Mouse (Mus musculus): ENCODE measurements around the gene Dnajc5. TPM values are rescaled to one million over a fixed set of nuclear protein-coding genes. Genes with fewer than 3 reads are reported as not detected.

Dnajc5 gene
- 97.1 and 104 TPM in 2 replicates for polyA plus RNA-seq (2014; fragmentation: Nextera tagmentation; extraction: Ambion mirVana)

GRCm38 (mm10) chr2:181520118-181520935 is at the start of gene Dnajc5:
Gene Dnajc5, plus strand, starts transcription at chr2:181520485.
- Histone ChIP-seq H3K4me1 (replicated peaks; ENCODE audit: control insufficient read depth, insufficient read depth, low read length) (no peaks in the 10 kb centered on the region), H3K9ac (ENCODE audit: low read depth, low read length) (peak within 1 kb of the TSS; percentile 80), H3K36me3 (ENCODE audit: control insufficient read depth, insufficient read depth, low read length) (no peaks in the 10 kb centered on the region), H3K4me2 (replicated peaks; ENCODE audit: low read depth, low read length) (peak within 1 kb of the TSS; percentile 52), H3K27me3 (ENCODE audit: control insufficient read depth, insufficient read depth, low read length) (no peaks in the 10 kb centered on the region), H3K4me3 (ENCODE audit: low read depth, low read length) (peak within 1 kb of the TSS; percentile 67), H3K27ac (ENCODE audit: low read depth, low read length) (peak within 1 kb of the TSS; percentile 96), H3K9me3 (ENCODE audit: control insufficient read depth, low read length) (no peaks in the 10 kb centered on the region)
- ATAC-seq (ENCODE audit: low FRiP score) (peak; percentile 97), DNase-seq (ENCODE audit: low spot score) (peak; percentile 98)
- WGBS, result under 1% methylated on average over 72 of the region's 74 CpGs

- Histone ChIP-seq H3K4me2 (replicated peaks; ENCODE audit: low read depth, low read length) (no peak overlapping the region), H3K9me3 (ENCODE audit: control insufficient read depth, low read length) (no peaks in the 10 kb centered on the region), H3K4me3 (ENCODE audit: low read depth, low read length) (no peak overlapping the region), H3K27me3 (ENCODE audit: control insufficient read depth, insufficient read depth, low read length) (no peaks in the 10 kb centered on the region), H3K36me3 (ENCODE audit: control insufficient read depth, insufficient read depth, low read length) (no peaks in the 10 kb centered on the region), H3K4me1 (replicated peaks; ENCODE audit: control insufficient read depth, insufficient read depth, low read length) (no peaks in the 10 kb centered on the region), H3K27ac (ENCODE audit: low read depth, low read length) (no peak overlapping the region), H3K9ac (ENCODE audit: low read depth, low read length) (no peak overlapping the region)
- DNase-seq (ENCODE audit: low spot score) (no peak), ATAC-seq (ENCODE audit: low FRiP score) (no peak)
- 79% methylated on average over 5 of the region's 5 CpGs for WGBS
These were observed 49.0 kb upstream of the Dnajc5 start for GRCm38 (mm10) chr2:181471246-181471645.

GRCm38 (mm10) chr2:181472256-181472827 is 47.9 kb upstream of the Dnajc5 start:
- no peak overlapping the region for H3K4me2 ChIP-seq (replicated peaks; ENCODE audit: low read depth, low read length)
- no peaks in the 10 kb centered on the region for H3K36me3 ChIP-seq (ENCODE audit: control insufficient read depth, insufficient read depth, low read length)
- WGBS, result 65% methylated on average over 1 of the region's 1 CpGs
- no peak for DNase-seq (ENCODE audit: low spot score)
- H3K4me1 ChIP-seq (replicated peaks; ENCODE audit: control insufficient read depth, insufficient read depth, low read length), result no peaks in the 10 kb centered on the region
- H3K9me3 ChIP-seq (ENCODE audit: control insufficient read depth, low read length), result no peaks in the 10 kb centered on the region
- ATAC-seq (ENCODE audit: low FRiP score), result no peak
- H3K27ac ChIP-seq (ENCODE audit: low read depth, low read length), result no peak overlapping the region
- no peak overlapping the region for H3K9ac ChIP-seq (ENCODE audit: low read depth, low read length)
- H3K27me3 ChIP-seq (ENCODE audit: control insufficient read depth, insufficient read depth, low read length), result no peaks in the 10 kb centered on the region
- no peak overlapping the region for H3K4me3 ChIP-seq (ENCODE audit: low read depth, low read length)

- Histone ChIP-seq H3K27ac (ENCODE audit: low read depth, low read length) (no peak overlapping the region), H3K27me3 (ENCODE audit: control insufficient read depth, insufficient read depth, low read length) (no peaks in the 10 kb centered on the region), H3K9me3 (ENCODE audit: control insufficient read depth, low read length) (no peaks in the 10 kb centered on the region), H3K36me3 (ENCODE audit: control insufficient read depth, insufficient read depth, low read length) (no peaks in the 10 kb centered on the region), H3K9ac (ENCODE audit: low read depth, low read length) (no peak overlapping the region), H3K4me1 (replicated peaks; ENCODE audit: control insufficient read depth, insufficient read depth, low read length) (peaks cover 2% of the 10 kb centered on the region; the same call in 1 of the 2 replicates), H3K4me3 (ENCODE audit: low read depth, low read length) (no peak overlapping the region), H3K4me2 (replicated peaks; ENCODE audit: low read depth, low read length) (no peak overlapping the region)
- 64% methylated on average over 2 of the region's 2 CpGs for whole genome bisulfite sequencing
- ATAC-seq (ENCODE audit: low FRiP score), result no peak
- no peak for DNase-seq (ENCODE audit: low spot score)
These were observed 37.2 kb upstream of the Dnajc5 start for GRCm38 (mm10) chr2:181483120-181483519.

GRCm38 (mm10) chr2:181483562-181484318 is 36.5 kb upstream of the Dnajc5 start:
- Histone ChIP-seq H3K27me3 (ENCODE audit: control insufficient read depth, insufficient read depth, low read length) (no peaks in the 10 kb centered on the region), H3K4me2 (replicated peaks; ENCODE audit: low read depth, low read length) (no peak overlapping the region), H3K4me1 (replicated peaks; ENCODE audit: control insufficient read depth, insufficient read depth, low read length) (peaks cover 4% of the 10 kb centered on the region; the same call in 1 of the 2 replicates), H3K36me3 (ENCODE audit: control insufficient read depth, insufficient read depth, low read length) (no peaks in the 10 kb centered on the region), H3K9me3 (ENCODE audit: control insufficient read depth, low read length) (no peaks in the 10 kb centered on the region), H3K4me3 (ENCODE audit: low read depth, low read length) (no peak overlapping the region), H3K9ac (ENCODE audit: low read depth, low read length) (no peak overlapping the region), H3K27ac (ENCODE audit: low read depth, low read length) (no peak overlapping the region)
- WGBS, result 39% methylated on average over 7 of the region's 7 CpGs
- ATAC-seq (ENCODE audit: low FRiP score), result no peak
- peak; percentile 11 for DNase-seq (ENCODE audit: low spot score)

- H3K9me3 ChIP-seq (ENCODE audit: control insufficient read depth, low read length), result no peaks in the 10 kb centered on the region
These were observed 35.6 kb upstream of the Dnajc5 start for GRCm38 (mm10) chr2:181484456-181485233.

GRCm38 (mm10) chr2:181485741-181486140 is 34.5 kb upstream of the Dnajc5 start:
- H3K4me1 ChIP-seq (replicated peaks; ENCODE audit: control insufficient read depth, insufficient read depth, low read length), result peaks cover 4% of the 10 kb centered on the region; the same call in 1 of the 2 replicates

More at GRCm38 (mm10) chr2:181484456-181485233, 35.6 kb upstream of the Dnajc5 start:
- H3K27me3 ChIP-seq (ENCODE audit: control insufficient read depth, insufficient read depth, low read length), result no peaks in the 10 kb centered on the region
- no peaks in the 10 kb centered on the region for H3K36me3 ChIP-seq (ENCODE audit: control insufficient read depth, insufficient read depth, low read length)
- H3K9ac ChIP-seq (ENCODE audit: low read depth, low read length), result no peak overlapping the region
- WGBS, result 83% methylated on average over 6 of the region's 6 CpGs
- H3K4me3 ChIP-seq (ENCODE audit: low read depth, low read length), result no peak overlapping the region
- peaks cover 4% of the 10 kb centered on the region; the same call in 1 of the 2 replicates for H3K4me1 ChIP-seq (replicated peaks; ENCODE audit: control insufficient read depth, insufficient read depth, low read length)
- ATAC-seq (ENCODE audit: low FRiP score) (no peak), DNase-seq (ENCODE audit: low spot score) (no peak)
- H3K27ac ChIP-seq (ENCODE audit: low read depth, low read length), result no peak overlapping the region
- no peak overlapping the region for H3K4me2 ChIP-seq (replicated peaks; ENCODE audit: low read depth, low read length)

More at GRCm38 (mm10) chr2:181485741-181486140, 34.5 kb upstream of the Dnajc5 start:
- Histone ChIP-seq H3K27me3 (ENCODE audit: control insufficient read depth, insufficient read depth, low read length) (no peaks in the 10 kb centered on the region), H3K36me3 (ENCODE audit: control insufficient read depth, insufficient read depth, low read length) (no peaks in the 10 kb centered on the region), H3K27ac (ENCODE audit: low read depth, low read length) (no peak overlapping the region), H3K4me2 (replicated peaks; ENCODE audit: low read depth, low read length) (no peak overlapping the region), H3K9me3 (ENCODE audit: control insufficient read depth, low read length) (no peaks in the 10 kb centered on the region), H3K9ac (ENCODE audit: low read depth, low read length) (no peak overlapping the region), H3K4me3 (ENCODE audit: low read depth, low read length) (no peak overlapping the region)
- no peak for DNase-seq (ENCODE audit: low spot score)
- WGBS, result 33% methylated on average over 1 of the region's 1 CpGs
- ATAC-seq (ENCODE audit: low FRiP score), result no peak

Measured in hindbrain, embryonic 11.5 days (tissue).